Mouse (Mus musculus): ENCODE data around the gene Klf7.

GRCm38 (mm10) chr1:64021986-64022385, 100.1 kb downstream of the Klf7 start:
- no peak for TF ChIP-seq CTCF (IDR thresholded peaks at IDR 0.05; ENCODE audit: control insufficient read depth, insufficient read depth, low read length)
- no peak for TF ChIP-seq POLR2A (IDR thresholded peaks at IDR 0.05; ENCODE audit: borderline replicate concordance, control insufficient read depth, low read depth, low read length)

Data from bone marrow, adult 2 months (tissue).